Mouse (Mus musculus) CD4-positive, CD25-positive, alpha-beta regulatory T cell, adult 2 months (primary cell): ENCODE measurements around the gene Tspan31.
"Not testable (repeated sequence)": the region's sequence is repeated elsewhere in the genome, so short reads cannot be mapped to it uniquely, and the experiment has no call there.

Experiments
- DNase-seq: peaks from one replicate; pipeline ENCODE4 v3.0.0-alpha.2; 2012; ENCODE audit warnings: low read depth, low spot score

The Tspan31 gene

GRCm38 (mm10) chr10:127083915-127084306 lies 13.8 kb upstream of the Tspan31 start:
- DNase-seq: no peak

- no peak for DNase-seq
Observed at GRCm38 (mm10) chr10:127083292-127083914, 13.3 kb upstream of the Tspan31 start.

GRCm38 (mm10) chr10:127081996-127082620 lies 12.0 kb upstream of the Tspan31 start:
- DNase-seq: no peak

DNA sequence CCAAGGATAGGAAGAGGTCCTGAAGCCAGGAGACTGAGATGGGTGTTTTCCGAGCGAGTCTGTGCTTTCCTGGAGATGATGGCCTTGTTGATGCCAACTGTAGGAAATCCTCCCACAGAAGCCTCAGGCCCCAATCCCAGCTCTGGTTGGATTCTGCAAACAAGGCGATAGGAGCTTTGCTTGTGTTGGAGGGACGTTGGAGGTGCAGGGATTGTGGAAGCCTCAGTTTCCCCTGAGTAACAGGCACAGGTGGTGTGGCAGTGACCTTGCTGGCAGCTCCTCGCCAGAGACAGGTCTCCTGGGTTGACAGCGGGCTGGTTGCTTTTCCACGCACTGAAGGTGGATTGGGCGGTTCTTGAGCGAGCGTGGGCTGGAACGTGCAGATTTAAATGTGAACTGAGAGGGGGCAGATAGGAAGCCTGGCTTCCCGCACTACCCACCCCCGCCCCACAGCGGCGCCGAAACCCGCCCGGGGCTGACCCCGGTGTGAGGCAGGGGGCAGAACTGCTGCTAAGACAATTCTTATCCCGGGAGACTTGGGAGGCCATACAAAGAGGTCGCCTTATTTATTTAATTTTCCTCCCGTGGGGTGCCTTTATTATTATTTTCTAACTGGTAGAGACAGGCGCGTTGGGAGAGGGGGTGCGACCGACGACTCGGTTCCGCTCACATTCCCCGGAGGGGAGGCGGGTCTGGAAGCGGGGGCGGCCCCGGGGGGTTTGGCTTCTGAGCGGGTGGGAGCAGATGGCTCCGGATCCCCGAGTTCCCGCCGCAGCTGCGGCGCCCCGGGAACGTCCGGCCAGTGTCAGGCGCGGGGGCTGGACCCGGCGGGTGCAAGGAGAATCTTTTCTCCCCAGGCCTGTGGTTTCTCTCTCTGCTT lies 11.1 kb upstream of the Tspan31 start:
- no peak for DNase-seq

DNA sequence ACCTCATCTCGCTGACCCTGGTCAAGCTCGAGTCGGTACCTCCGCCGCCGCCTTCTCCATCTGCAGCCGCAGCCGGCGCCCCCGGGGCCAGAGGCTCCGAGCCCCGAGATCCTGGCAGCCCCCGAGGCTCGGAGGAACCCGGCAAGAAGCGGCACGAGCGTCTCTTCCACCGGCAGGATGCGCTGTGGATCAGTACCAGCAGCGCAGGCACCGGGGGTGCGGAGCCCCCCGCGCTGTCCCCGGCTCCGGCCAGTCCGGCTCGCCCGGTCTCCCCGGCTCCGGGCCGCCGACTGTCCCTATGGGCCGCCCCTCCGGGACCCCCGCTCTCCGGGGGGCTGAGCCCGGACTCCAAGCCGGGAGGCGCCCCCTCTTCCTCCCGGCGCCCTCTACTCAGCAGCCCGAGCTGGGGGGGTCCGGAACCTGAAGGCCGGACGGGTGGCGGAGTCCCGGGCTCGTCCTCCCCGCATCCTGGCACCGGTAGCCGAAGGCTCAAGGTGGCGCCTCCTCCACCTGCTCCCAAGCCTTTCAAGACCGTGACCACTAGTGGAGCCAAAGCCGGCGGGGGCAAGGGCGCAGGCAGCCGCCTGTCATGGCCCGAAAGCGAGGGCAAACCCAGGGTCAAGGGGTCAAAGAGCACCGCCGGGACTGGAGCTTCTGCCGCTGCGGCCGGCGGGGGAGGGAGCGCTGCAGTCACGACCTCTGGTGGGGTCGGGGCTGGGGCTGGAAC lies 9.8 kb upstream of the Tspan31 start:
- DNase-seq: no peak

DNA sequence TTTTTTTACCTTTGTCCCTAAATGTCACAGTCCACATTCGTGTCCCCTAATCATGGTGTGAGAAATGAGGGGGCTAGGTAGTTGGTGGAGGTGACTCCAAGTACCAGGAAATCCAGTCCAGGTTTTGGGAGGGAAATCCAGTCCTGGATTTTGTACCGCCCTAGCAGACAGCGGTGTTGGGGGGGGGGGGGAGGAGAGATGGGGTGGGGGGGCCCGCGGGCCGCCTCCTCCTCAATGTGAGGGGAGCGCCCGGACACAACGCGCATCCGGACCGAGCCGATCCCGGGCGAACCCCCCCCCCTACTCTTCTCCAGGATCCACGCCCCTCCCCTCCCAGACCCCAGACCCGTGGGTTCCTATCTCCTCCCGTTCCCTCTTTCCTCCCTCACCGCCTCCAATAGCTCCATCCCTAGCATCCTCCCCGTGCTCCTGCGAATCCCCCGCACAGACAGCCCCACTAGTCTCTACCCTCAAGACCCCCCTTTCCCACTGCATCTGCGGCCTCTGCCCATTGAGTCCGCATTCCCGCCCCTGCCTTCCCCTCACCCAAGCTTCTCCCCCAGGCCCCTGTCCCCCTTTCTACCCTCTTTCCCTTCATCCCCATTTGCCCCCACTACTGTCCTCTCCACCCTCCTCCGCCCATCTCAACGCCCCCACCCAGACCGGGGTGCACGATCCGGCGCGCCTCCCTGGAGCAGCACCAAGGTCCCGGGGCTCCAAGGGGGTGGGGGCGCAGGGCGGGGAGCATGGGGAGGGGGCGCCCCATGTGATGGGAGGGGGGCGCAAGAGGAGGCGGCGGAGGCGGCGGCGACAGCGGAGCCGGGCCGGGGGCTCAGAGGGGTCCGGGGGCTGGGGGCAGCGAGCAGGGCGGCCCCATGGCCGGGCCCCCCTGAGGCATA lies 8.9 kb upstream of the Tspan31 start:
- no peak for DNase-seq

DNA sequence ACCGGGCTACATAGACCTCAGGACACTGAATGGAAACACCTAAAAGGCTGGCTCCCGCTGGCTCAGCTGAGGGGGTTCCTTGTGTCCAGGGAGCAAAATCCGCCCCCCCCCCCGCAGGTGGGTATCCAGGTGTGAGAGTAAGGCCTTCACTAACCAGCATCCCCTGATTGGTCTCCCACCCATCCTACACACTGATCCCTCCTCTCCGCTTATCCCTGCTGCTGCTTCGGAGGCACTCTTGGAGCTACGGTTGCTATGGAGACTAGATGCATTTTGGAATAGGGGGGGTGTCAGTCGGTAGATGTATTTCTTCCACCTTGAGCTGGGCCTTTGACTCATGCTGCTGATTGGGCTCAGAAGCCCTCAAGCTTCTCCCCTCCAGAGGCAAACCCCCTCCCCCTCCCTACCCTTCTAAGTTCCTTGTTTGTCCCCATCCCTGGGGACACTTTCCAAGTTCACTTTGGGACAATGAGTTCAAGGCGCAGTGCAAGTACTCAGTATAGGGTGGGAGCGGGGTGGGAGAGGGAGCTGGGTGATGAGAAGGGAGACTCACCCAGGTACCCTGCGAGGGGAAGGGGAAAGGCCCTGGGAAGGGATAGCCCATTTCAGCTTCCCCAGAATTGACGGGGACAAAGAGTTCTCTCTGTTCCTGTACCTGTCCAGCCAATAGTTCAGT lies 8.1 kb upstream of the Tspan31 start:
- no peak for DNase-seq

GRCm38 (mm10) chr10:127077515-127077914 lies 7.5 kb upstream of the Tspan31 start:
- no peak for DNase-seq

DNA sequence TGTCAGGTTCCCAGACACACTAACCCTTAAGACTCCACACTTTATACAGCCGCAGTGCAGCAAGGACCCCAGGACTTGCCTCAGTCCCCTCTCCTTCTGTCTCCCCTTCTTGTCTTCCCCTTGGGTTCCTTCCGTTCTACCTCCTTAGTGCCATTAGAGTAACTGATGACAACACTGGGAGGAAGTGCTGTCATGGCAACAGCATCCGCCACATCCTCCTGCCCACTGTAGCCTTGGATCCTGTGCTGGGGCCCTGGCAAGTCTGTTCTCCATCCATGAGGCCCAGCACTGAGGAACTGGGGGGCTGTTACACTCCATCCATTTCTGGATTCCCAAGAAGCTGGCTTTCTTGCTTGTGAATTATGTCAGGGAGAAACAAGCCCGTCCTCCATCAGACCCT lies 6.0 kb upstream of the Tspan31 start:
- DNase-seq: peak; percentile 90

DNA sequence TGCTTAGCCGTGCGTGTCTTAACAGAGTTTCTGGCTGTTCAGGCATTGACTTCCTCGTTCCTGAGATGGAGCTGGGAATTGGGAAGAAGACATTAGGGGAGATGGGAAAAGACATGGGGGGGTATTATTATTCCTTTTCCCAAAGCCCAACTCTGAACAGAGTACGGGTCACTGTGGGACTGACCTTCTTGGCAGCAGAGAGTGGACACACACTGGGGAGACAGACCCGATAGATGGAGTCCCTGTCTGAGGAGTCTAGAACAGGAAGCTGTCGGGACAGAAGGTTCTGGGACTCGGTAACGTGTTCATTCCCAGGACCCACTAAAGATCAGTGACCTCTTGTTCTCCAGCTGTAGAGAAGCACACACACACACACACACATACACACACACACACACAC lies 5.6 kb upstream of the Tspan31 start:
- DNase-seq: no peak

DNA sequence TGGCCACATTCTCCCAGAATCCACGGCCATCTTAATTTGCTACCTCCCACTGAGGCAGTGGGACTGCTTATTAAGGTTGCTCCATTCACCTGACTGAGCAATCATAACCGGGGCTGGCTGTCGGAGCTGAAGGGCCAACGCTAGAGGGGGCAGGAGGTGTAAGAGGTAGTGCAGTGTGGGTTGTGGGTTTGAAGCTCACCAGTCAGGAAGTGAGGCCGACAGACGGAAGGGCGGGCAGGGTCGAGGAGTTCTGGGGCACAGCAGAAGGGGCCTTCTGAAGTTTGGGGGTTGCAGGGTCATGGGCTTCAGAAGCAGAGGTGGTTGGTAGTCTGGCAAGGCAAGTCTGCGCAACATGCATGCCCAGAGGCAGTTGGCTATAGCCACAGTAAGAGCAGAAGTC lies 5.0 kb upstream of the Tspan31 start, which contains the start of gene Agap2:
Gene Agap2 (plus strand): TSS at position 205 of the 400 bp plus-strand sequence.
- peak; percentile 92 for DNase-seq

- no peak for DNase-seq
Observed at GRCm38 (mm10) chr10:127073981-127074380, 3.9 kb upstream of the Tspan31 start.

GRCm38 (mm10) chr10:127072969-127073368 lies 2.9 kb upstream of the Tspan31 start:
- not testable (repeated sequence) for DNase-seq

DNA sequence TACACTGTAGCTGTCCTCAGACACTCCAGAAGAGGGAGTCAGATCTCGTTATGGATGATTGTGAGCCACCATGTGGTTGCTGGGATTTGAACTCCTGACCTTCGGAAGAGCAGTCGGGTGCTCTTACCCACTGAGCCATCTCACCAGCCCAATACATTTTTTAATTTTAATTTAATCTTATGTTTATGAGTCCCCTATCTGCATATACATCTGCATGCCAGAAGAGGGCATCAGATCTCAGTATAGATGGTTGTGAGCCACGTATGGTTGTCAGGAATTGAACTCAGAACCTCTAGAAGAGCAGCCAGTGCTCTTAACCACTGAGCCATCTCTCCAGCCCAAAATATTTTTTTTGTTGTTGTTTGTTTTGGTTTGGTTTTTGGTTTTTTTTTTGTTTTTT lies 2.2 kb upstream of the Tspan31 start:
- not testable (repeated sequence) for DNase-seq

GRCm38 (mm10) chr10:127071203-127071602 lies 1.1 kb upstream of the Tspan31 start:
- no peak for DNase-seq

DNA sequence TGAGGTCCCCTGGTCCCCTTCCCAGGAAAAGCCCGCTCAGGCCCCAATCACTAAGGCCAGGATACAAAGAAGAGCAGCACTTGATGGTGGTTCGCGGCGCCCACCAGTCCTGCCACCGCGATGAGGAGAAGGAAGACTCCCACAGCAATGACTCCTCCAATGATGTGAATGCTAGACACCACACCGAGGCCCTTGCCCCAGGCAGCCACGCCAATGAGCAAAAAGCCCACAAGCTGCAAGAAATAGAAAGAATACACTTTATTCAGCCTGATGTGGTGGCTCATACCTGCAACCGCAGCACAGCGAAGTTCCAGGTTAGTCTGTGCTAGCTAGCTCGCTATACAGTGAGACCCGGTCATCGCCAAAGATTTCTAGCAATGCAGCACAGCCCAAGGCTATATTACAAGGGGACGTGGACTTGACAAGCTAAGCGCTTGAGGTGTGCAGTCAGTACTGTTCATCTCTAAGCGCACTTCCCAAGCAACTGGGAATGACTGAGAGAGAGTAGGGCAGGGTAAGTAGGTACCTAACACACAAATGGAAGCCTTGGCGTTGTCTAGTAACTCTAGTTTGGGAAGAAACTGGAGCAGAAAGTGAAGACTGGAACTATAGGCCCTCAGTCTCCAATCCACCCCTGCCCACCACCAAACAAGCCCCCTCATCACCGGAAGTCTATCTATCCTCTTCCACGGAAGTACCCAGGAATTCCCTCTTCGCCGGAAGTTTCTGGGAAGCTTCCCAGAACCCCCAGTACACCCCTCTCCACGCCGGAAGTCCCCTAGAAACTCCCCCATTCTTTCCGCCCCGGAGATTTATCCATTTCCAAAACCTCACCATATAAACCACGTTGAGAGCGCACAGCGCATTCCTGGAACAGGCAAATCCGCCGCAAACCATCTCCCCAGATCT lies 529 bp downstream of the Tspan31 start:
- DNase-seq: no peak

GRCm38 (mm10) chr10:127068360-127069038 lies 1.6 kb downstream of the Tspan31 start:
- DNase-seq: no peak

DNA sequence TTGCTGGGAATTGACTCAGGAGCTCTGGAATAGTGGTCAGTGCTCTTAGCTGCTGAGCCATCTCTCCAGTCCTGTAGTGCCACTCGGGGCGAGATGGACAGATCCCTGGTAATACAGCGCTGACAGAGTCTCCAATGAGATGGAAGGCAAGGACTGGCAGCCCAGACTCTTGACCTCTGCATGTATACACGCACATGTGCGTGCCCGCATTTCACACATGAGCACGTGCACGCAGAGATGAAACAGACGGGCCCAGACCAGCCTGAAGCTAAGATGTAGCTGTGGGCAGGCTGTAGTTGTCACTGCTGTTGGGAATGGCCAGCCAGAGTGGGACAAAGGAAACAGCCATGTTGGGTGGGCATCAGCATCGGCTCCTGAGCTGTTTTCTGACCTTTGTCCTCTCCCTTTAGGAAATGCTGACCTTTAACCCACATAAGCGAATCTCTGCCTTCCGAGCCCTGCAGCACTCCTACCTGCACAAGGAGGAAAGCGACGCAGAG lies 3.5 kb downstream of the Tspan31 start:
- no peak for DNase-seq
